Mouse (Mus musculus) neural tube, embryonic 10.5 days (tissue): ENCODE measurements around the gene Wwc2.
"Not testable (repeated sequence)": the region's sequence is repeated elsewhere in the genome, so short reads cannot be mapped to it uniquely, and the experiment has no call there.

Experiments
- DNase-seq: peaks from one replicate; pipeline ENCODE4 v3.0.0-alpha.2; 2017; ENCODE audit warnings: low spot score; ENCODE audit errors: extremely low spot score

Wwc2 gene

GRCm38 (mm10) chr8:47851824-47852502 lies 138.8 kb downstream of the Wwc2 start:
- DNase-seq, result no peak

GRCm38 (mm10) chr8:47849842-47850241 lies 140.9 kb downstream of the Wwc2 start:
- no peak for DNase-seq

- no peak for DNase-seq
Measured at GRCm38 (mm10) chr8:47847931-47848330, 142.8 kb downstream of the Wwc2 start.

GRCm38 (mm10) chr8:47847161-47847560 lies 143.6 kb downstream of the Wwc2 start:
- no peak for DNase-seq

- DNase-seq, result no peak
Measured at GRCm38 (mm10) chr8:47845956-47846355, 144.8 kb downstream of the Wwc2 start.

GRCm38 (mm10) chr8:47843651-47844050 lies 147.1 kb downstream of the Wwc2 start:
- no peak for DNase-seq

GRCm38 (mm10) chr8:47843063-47843462 lies 147.7 kb downstream of the Wwc2 start:
- DNase-seq, result no peak

GRCm38 (mm10) chr8:47833944-47834343 lies 156.8 kb downstream of the Wwc2 start:
- no peak for DNase-seq

GRCm38 (mm10) chr8:47832616-47833015 lies 158.1 kb downstream of the Wwc2 start:
- no peak for DNase-seq

GRCm38 (mm10) chr8:47826911-47827310 lies 163.8 kb downstream of the Wwc2 start:
- DNase-seq, result no peak

GRCm38 (mm10) chr8:47825596-47825995 lies 165.1 kb downstream of the Wwc2 start:
- DNase-seq, result no peak

- DNase-seq, result no peak
Measured at GRCm38 (mm10) chr8:47824182-47824581, 166.5 kb downstream of the Wwc2 start, which contains the start of gene Cldn22. Cldn22 (plus strand) TSS chr8:47824482.

- no peak for DNase-seq
Measured at GRCm38 (mm10) chr8:47823777-47824176, 166.9 kb downstream of the Wwc2 start.

GRCm38 (mm10) chr8:47822541-47822940 lies 168.2 kb downstream of the Wwc2 start:
- DNase-seq, result not testable (repeated sequence)

- DNase-seq, result no peak
Measured at GRCm38 (mm10) chr8:47821843-47822242, 168.9 kb downstream of the Wwc2 start, which contains the start of gene Cldn24. Cldn24 (plus strand) TSS chr8:47822143.

GRCm38 (mm10) chr8:47820914-47821772 lies 169.6 kb downstream of the Wwc2 start:
- DNase-seq, result no peak

- no peak for DNase-seq
Measured at GRCm38 (mm10) chr8:47819034-47819433, 171.7 kb downstream of the Wwc2 start.

- no peak for DNase-seq
Measured at GRCm38 (mm10) chr8:47811221-47811620, 179.5 kb downstream of the Wwc2 start.

- no peak for DNase-seq
Measured at GRCm38 (mm10) chr8:47810666-47811015, 180.1 kb downstream of the Wwc2 start.

GRCm38 (mm10) chr8:47809970-47810665 lies 180.6 kb downstream of the Wwc2 start:
- no peak for DNase-seq

- DNase-seq, result no peak
Measured at GRCm38 (mm10) chr8:47804262-47804661, 186.5 kb downstream of the Wwc2 start.

- no peak for DNase-seq
Measured at GRCm38 (mm10) chr8:47802349-47802748, 188.4 kb downstream of the Wwc2 start.
